Mouse (Mus musculus) lung, postnatal 10 days (tissue): ENCODE measurements at regions not wholly inside any gene's neighbourhood (a gene's known extent, or its start where the extent isn't known, plus 50 kb on each side); places are given as distances from the start of the nearest gene placed in this dataset.
"Not testable (repeated sequence)": the region's sequence is repeated elsewhere in the genome, so short reads cannot be mapped to it uniquely, and the experiment has no call there.

Experiments used
- DNase-seq: peaks from one replicate; pipeline ENCODE4 v3.0.0; 2021

GRCm38 (mm10) chr12:119102106-119102505 lies 135.9 kb upstream of the Abcb5 start:
- not testable (repeated sequence) for DNase-seq

GRCm38 (mm10) chr12:119099736-119100135 lies 133.5 kb upstream of the Abcb5 start:
- DNase-seq = no peak

- peak; percentile 73 for DNase-seq
Measured at GRCm38 (mm10) chr12:119097814-119098213, 131.6 kb upstream of the Abcb5 start.

- no peak for DNase-seq
Measured at GRCm38 (mm10) chr12:119094314-119094713, 128.1 kb upstream of the Abcb5 start.

GRCm38 (mm10) chr12:119093402-119093801 lies 127.2 kb upstream of the Abcb5 start:
- peak; percentile 44 for DNase-seq

- no peak for DNase-seq
Measured at GRCm38 (mm10) chr12:119089292-119089691, 123.1 kb upstream of the Abcb5 start.

GRCm38 (mm10) chr12:119088666-119089065 lies 122.4 kb upstream of the Abcb5 start:
- DNase-seq = no peak

- peak; percentile 19 for DNase-seq
Measured at GRCm38 (mm10) chr12:119084814-119085213, 118.6 kb upstream of the Abcb5 start.

- DNase-seq = no peak
Measured at GRCm38 (mm10) chr12:119082781-119083180, 116.6 kb upstream of the Abcb5 start.

- DNase-seq = no peak
Measured at GRCm38 (mm10) chr12:119075825-119076224, 109.6 kb upstream of the Abcb5 start.

GRCm38 (mm10) chr12:119074742-119075478 lies 108.7 kb upstream of the Abcb5 start:
- no peak for DNase-seq

- no peak for DNase-seq
Measured at GRCm38 (mm10) chr12:119074147-119074546, 107.9 kb upstream of the Abcb5 start.

- no peak for DNase-seq
Measured at GRCm38 (mm10) chr12:119070963-119071362, 104.7 kb upstream of the Abcb5 start.

- DNase-seq = no peak
Measured at GRCm38 (mm10) chr12:119070446-119070845, 104.2 kb upstream of the Abcb5 start.

GRCm38 (mm10) chr12:119069747-119070146 lies 103.5 kb upstream of the Abcb5 start:
- no peak for DNase-seq

GRCm38 (mm10) chr12:119068079-119068478 lies 101.9 kb upstream of the Abcb5 start:
- DNase-seq = no peak

- DNase-seq = no peak
Measured at GRCm38 (mm10) chr12:119062931-119063330, 96.7 kb upstream of the Abcb5 start.

GRCm38 (mm10) chr12:119062490-119062889 lies 96.3 kb upstream of the Abcb5 start:
- DNase-seq = no peak

GRCm38 (mm10) chr12:119054560-119054959 lies 88.3 kb upstream of the Abcb5 start:
- DNase-seq = peak; percentile 14

- DNase-seq = no peak
Measured at GRCm38 (mm10) chr12:119051692-119052379, 85.6 kb upstream of the Abcb5 start.

- DNase-seq = no peak
Measured at GRCm38 (mm10) chr12:119038306-119038705, 72.1 kb upstream of the Abcb5 start.

- DNase-seq = no peak
Measured at GRCm38 (mm10) chr12:119034828-119035227, 68.6 kb upstream of the Abcb5 start.

GRCm38 (mm10) chr12:119028711-119029110 lies 62.5 kb upstream of the Abcb5 start:
- no peak for DNase-seq

- DNase-seq = no peak
Measured at GRCm38 (mm10) chr12:119028161-119028560, 61.9 kb upstream of the Abcb5 start.
